ENCODE assay signal across 28 mouse cellular contexts in genomic region chr7:68975580-68975894, GRCm38 (mm10).
DNase-seq lines count a peak whose midpoint lies in the region; ATAC-seq and TF ChIP-seq lines count a peak whose summit lies in the region.
"Had no signal": no experiment of that assay in that cellular context is flagged by ENCODE, and none has a peak within 500 bp of the region (broad histone marks: within the 10 kb centered on the region; RNA-seq: fewer than 3 reads in every experiment).

No protein-coding gene starts in this region.

- H3K9me3 ChIP-seq in lung, embryonic 14.5 days (ENCODE audit: low read depth, low read length), result no peaks in the 10 kb centered on the region
- H3K9me3 ChIP-seq in midbrain, embryonic 10.5 days (replicated peaks), result no peaks in the 10 kb centered on the region
- H3K9me3 ChIP-seq in midbrain, embryonic 14.5 days (ENCODE audit: control insufficient read depth, low read length), result no peaks in the 10 kb centered on the region
- H3K9me3 ChIP-seq: embryonic facial prominence, embryonic 13.5 days; hindbrain, embryonic 10.5 days; hindbrain, embryonic 13.5 days had no signal

- no peak overlapping the region for H3K9ac ChIP-seq in lung, embryonic 14.5 days
- H3K9ac ChIP-seq in midbrain, embryonic 14.5 days (replicated peaks; ENCODE audit: low read length), result no peak overlapping the region
- H3K9ac ChIP-seq: embryonic facial prominence, embryonic 13.5 days; forebrain, postnatal 0 days; hindbrain, embryonic 13.5 days had no signal

- peak; percentile 57 for ATAC-seq in lung, embryonic 14.5 days (ENCODE audit: insufficient read depth)
- ATAC-seq in midbrain, embryonic 14.5 days (ENCODE audit: low FRiP score, low TSS enrichment), result no peak
- ATAC-seq: forebrain, embryonic 14.5 days; forebrain, postnatal 0 days; hindbrain, embryonic 16.5 days; Patski had no signal

- no peak for TF ChIP-seq CTCF in kidney, adult 2 months (conservative IDR thresholded peaks at IDR 0.05; ENCODE audit: insufficient read depth, insufficient read length, low read depth, low read length)
- no peak for TF ChIP-seq CTCF in lung, embryonic 14.5 days (IDR thresholded peaks at IDR 0.05; ENCODE audit: low read depth)

- H3K4me2 ChIP-seq in lung, embryonic 14.5 days, result no peak overlapping the region
- H3K4me2 ChIP-seq in midbrain, embryonic 14.5 days (ENCODE audit: low read length), result no peak overlapping the region
- peak overlapping the region; percentile 38 for H3K4me2 ChIP-seq in myocyte (ENCODE audit: low read depth)
- H3K4me2 ChIP-seq: embryonic facial prominence, embryonic 13.5 days; heart, embryonic 11.5 days; hindbrain, embryonic 13.5 days had no signal

- H3ac ChIP-seq in myocyte (ENCODE audit: control insufficient read depth, insufficient read length), result no peak overlapping the region

- H3K79me2 ChIP-seq in myocyte (ENCODE audit: control insufficient read depth, insufficient read depth), result no peaks in the 10 kb centered on the region

- H3K27me3 ChIP-seq in kidney, adult 2 months (replicated peaks; ENCODE audit: control insufficient read depth, insufficient read depth, low read length), result no peaks in the 10 kb centered on the region
- no peaks in the 10 kb centered on the region for H3K27me3 ChIP-seq in lung, embryonic 14.5 days (ENCODE audit: insufficient read depth, low read length)
- no peaks in the 10 kb centered on the region for H3K27me3 ChIP-seq in midbrain, embryonic 10.5 days (ENCODE audit: low read depth, poor library complexity, severe bottlenecking)
- no peaks in the 10 kb centered on the region for H3K27me3 ChIP-seq in midbrain, embryonic 14.5 days (ENCODE audit: control insufficient read depth, insufficient read depth, low read length)
- H3K27me3 ChIP-seq in myocyte (ENCODE audit: control insufficient read depth, insufficient read depth, insufficient read length), result no peaks in the 10 kb centered on the region
- H3K27me3 ChIP-seq: CH12.LX had no signal

- DNase-seq in kidney, adult 2 months, result no peak
- no peak for DNase-seq in kidney, adult 8-10 months
- DNase-seq in lung, embryonic 14.5 days, result no peak
- no peak for DNase-seq in lung, postnatal 36 days
- no peak for DNase-seq in midbrain, embryonic 10.5 days (ENCODE audit: low spot score)
- DNase-seq in midbrain, embryonic 14.5 days, result no peak
- DNase-seq: adrenal gland, adult 2 months; adrenal gland, postnatal 14 days; B cell, adult 2 months; cerebellum, adult 11 months; cerebellum, adult 2 months; cerebellum, adult 9-11 months; cerebellum, postnatal 25 days; forebrain, postnatal 0 days; gastrocnemius, adult 2 months; gastrocnemius, postnatal 14 days; heart, adult 11 months had no signal

- peak overlapping the region; percentile 76 for H3K27ac ChIP-seq in kidney, adult 2 months (ENCODE audit: insufficient read depth, low read depth, low read length)
- no peak overlapping the region for H3K27ac ChIP-seq in lung, embryonic 14.5 days (ENCODE audit: low read depth)
- peak overlapping the region; percentile 23; the same call in 1 of the 2 replicates for H3K27ac ChIP-seq in midbrain, embryonic 10.5 days (replicated peaks)
- no peak overlapping the region for H3K27ac ChIP-seq in midbrain, embryonic 14.5 days (replicated peaks; ENCODE audit: low read depth, low read length)
- H3K27ac ChIP-seq: embryonic facial prominence, embryonic 13.5 days; gastrocnemius, adult 2 months; hindbrain, embryonic 10.5 days; hindbrain, embryonic 13.5 days had no signal

- TF ChIP-seq POLR2A in kidney, adult 2 months (IDR thresholded peaks at IDR 0.05; ENCODE audit: low read depth, low read length), result no peak
- TF ChIP-seq POLR2A in myocyte (IDR thresholded peaks at IDR 0.05; ENCODE audit: insufficient read length, low read depth), result no peak

- 49% methylated on average over 2 of the region's 2 CpGs for WGBS in kidney, adult 2 months
- WGBS in lung, embryonic 14.5 days, result 26% methylated on average over 2 of the region's 2 CpGs
- WGBS in midbrain, embryonic 10.5 days, result 69% methylated on average over 2 of the region's 2 CpGs
- WGBS in midbrain, embryonic 14.5 days, result 46% methylated on average over 2 of the region's 2 CpGs

- no peak overlapping the region for H3K4me3 ChIP-seq in kidney, adult 2 months (ENCODE audit: insufficient read depth, low read depth, low read length)
- H3K4me3 ChIP-seq in lung, embryonic 14.5 days (ENCODE audit: low read depth, low read length), result no peak overlapping the region
- no peak overlapping the region for H3K4me3 ChIP-seq in midbrain, embryonic 10.5 days
- no peak overlapping the region for H3K4me3 ChIP-seq in midbrain, embryonic 14.5 days (replicated peaks; ENCODE audit: low read depth, low read length)
- H3K4me3 ChIP-seq in myocyte, result no peak overlapping the region
- H3K4me3 ChIP-seq: embryonic facial prominence, embryonic 13.5 days; erythroblast, embryonic 14.5 days; gastrocnemius, adult 2 months; hindbrain, embryonic 10.5 days; hindbrain, embryonic 13.5 days had no signal

- H3K36me3 ChIP-seq in kidney, adult 2 months (ENCODE audit: control insufficient read depth, insufficient read depth, low read length), result no peaks in the 10 kb centered on the region
- H3K36me3 ChIP-seq in lung, embryonic 14.5 days (ENCODE audit: insufficient read depth), result no peaks in the 10 kb centered on the region
- H3K36me3 ChIP-seq in midbrain, embryonic 10.5 days, result no peaks in the 10 kb centered on the region
- no peaks in the 10 kb centered on the region for H3K36me3 ChIP-seq in midbrain, embryonic 14.5 days (ENCODE audit: control insufficient read depth, insufficient read depth, low read length)
- no peaks in the 10 kb centered on the region for H3K36me3 ChIP-seq in myocyte (ENCODE audit: control insufficient read depth, insufficient read depth)
- H3K36me3 ChIP-seq: embryonic facial prominence, embryonic 13.5 days; G1E; hindbrain, embryonic 10.5 days; hindbrain, embryonic 13.5 days had no signal

- H3K4me1 ChIP-seq in kidney, adult 2 months (ENCODE audit: control insufficient read depth, insufficient read depth, low read length), result peaks cover 15% of the 10 kb centered on the region; the same call in 1 of the 2 replicates
- H3K4me1 ChIP-seq in lung, embryonic 14.5 days (ENCODE audit: insufficient read depth), result no peaks in the 10 kb centered on the region
- H3K4me1 ChIP-seq in midbrain, embryonic 10.5 days, result peaks cover 46% of the 10 kb centered on the region
- no peaks in the 10 kb centered on the region for H3K4me1 ChIP-seq in midbrain, embryonic 14.5 days (ENCODE audit: control insufficient read depth, insufficient read depth, low read length)
- H3K4me1 ChIP-seq: embryonic facial prominence, embryonic 13.5 days had no signal

TF ChIP-seq in myocyte, 11 proteins besides CTCF, POLR2A, EP300 and RAD21:
- TF ChIP-seq MAX (IDR thresholded peaks at IDR 0.05; ENCODE audit: low read depth) (no peak), E2F4 (IDR thresholded peaks at IDR 0.05; ENCODE audit: insufficient read depth) (no peak), TCF12 (IDR thresholded peaks at IDR 0.05; ENCODE audit: insufficient read depth, poor library complexity, severe bottlenecking) (no peak), MYOG (IDR thresholded peaks at IDR 0.05; ENCODE audit: control insufficient read depth in 1 of 3, insufficient read depth in 1 of 3, insufficient read length in 2 of 3, low read depth in 2 of 3) (no peak), CEBPB (IDR thresholded peaks at IDR 0.05; ENCODE audit: insufficient read depth, poor library complexity, severe bottlenecking) (no peak), POLR2AphosphoS2 (IDR thresholded peaks at IDR 0.05; ENCODE audit: insufficient read length, low read depth) (no peak), MYOD1 (IDR thresholded peaks at IDR 0.05; ENCODE audit: control insufficient read depth in 1 of 3, insufficient read length in 2 of 3, low read depth in 2 of 3) (no peak), TCF3 (IDR thresholded peaks at IDR 0.05; ENCODE audit: insufficient read length, low read depth) (no peak), SRF (IDR thresholded peaks at IDR 0.05; ENCODE audit: control insufficient read depth, insufficient read length, low read depth) (no peak), REST (IDR thresholded peaks at IDR 0.05; ENCODE audit: insufficient read depth, insufficient read length) (no peak), USF1 (IDR thresholded peaks at IDR 0.05; ENCODE audit: low read depth) (no peak)

Comparison
In these comparisons a context has a peak if more than half of its experiments do, and no peak if none do; other contexts are left out.
1. H3K27ac ChIP-seq: peak in kidney, adult 2 months (single experiment) and midbrain, embryonic 10.5 days (single experiment); none in lung, embryonic 14.5 days (single experiment) and midbrain, embryonic 14.5 days (single experiment).